Mouse (Mus musculus) urinary bladder, adult 2 months (tissue): ENCODE results near the gene Cyp4x1. TPM values are rescaled to one million over a fixed set of nuclear protein-coding genes. Genes with fewer than 3 reads are reported as not detected.

Experiments used
- DNase-seq: peaks from one replicate; pipeline ENCODE4 v3.0.0; 2022; ENCODE audit warnings: low spot score
- polyA plus RNA-seq: library from polyadenylated mRNA; depleted of rRNA; stranded (reverse); fragments of >200 nt; gene quantifications from 2 replicates; pipeline ENCODE4 v1.2.3, GENCODE M21; 2012; rRNA removed

Gene Cyp4x1
- polyA plus RNA-seq, 1 experiment = not detected

GRCm38 (mm10) chr4:115056921-115057673 lies 77.0 kb downstream of the Cyp4x1 start:
- DNase-seq = peak; percentile 44

DNA sequence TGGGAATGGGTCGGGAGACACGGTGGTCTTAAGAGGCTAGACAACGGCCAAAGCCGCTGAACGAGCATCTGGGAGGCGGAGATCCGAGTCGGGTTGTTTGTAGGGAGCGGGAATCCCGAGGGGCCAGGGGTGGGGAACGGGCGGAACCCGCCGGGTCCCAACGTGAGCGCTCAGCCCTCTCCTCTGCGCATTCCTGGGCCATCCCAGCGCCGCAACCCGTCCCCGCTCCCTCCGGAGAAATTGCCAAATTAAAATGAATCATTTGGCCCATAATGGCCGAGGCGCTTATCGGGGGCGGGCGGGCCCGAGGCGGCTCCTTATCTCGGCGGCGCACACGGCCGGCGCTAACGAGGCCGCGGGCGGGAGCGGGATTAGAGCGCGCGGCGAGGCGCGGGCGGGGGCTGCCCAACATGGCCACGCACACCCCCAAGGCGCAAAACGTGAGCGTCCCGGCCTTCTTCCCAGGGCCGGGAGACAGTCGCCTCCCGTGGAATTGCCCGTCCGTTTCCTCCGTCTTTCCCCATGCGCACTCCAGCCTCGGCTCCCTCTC lies 77.6 kb downstream of the Cyp4x1 start, which contains the start of gene Tal1:
Gene Tal1 (plus strand): TSS at position 56 of the 550 bp plus-strand sequence.
- DNase-seq = no peak

Other genes with a start within 250 kb of the Cyp4x1 start
- 0.66 and 0.97 TPM in 2 replicates for gene Foxd2, start 225.4 kb downstream of the Cyp4x1 start, polyA plus RNA-seq
- not detected in 2 replicates for gene Foxe3, start 208.3 kb downstream of the Cyp4x1 start, polyA plus RNA-seq
- gene Cmpk1, start 147.0 kb downstream of the Cyp4x1 start, polyA plus RNA-seq = 38.7 and 44.9 TPM in 2 replicates
- 0.43 and 0.52 TPM in 2 replicates for gene Stil, start 134.1 kb downstream of the Cyp4x1 start, polyA plus RNA-seq
- 2.1 and 2.2 TPM in 2 replicates for gene Tal1, start 77.9 kb downstream of the Cyp4x1 start, polyA plus RNA-seq
- gene Pdzk1ip1, start 45.6 kb downstream of the Cyp4x1 start, polyA plus RNA-seq = 79.6 and 106 TPM in 2 replicates
- gene Cyp4a29, start 107.8 kb upstream of the Cyp4x1 start, polyA plus RNA-seq = not detected in 2 replicates
- gene Cyp4a12a, start 164.8 kb upstream of the Cyp4x1 start, polyA plus RNA-seq = not detected in 2 replicates